Mouse (Mus musculus): Measurements from ENCODE around the gene Cc2d1a.

Gene Cc2d1a

DNA sequence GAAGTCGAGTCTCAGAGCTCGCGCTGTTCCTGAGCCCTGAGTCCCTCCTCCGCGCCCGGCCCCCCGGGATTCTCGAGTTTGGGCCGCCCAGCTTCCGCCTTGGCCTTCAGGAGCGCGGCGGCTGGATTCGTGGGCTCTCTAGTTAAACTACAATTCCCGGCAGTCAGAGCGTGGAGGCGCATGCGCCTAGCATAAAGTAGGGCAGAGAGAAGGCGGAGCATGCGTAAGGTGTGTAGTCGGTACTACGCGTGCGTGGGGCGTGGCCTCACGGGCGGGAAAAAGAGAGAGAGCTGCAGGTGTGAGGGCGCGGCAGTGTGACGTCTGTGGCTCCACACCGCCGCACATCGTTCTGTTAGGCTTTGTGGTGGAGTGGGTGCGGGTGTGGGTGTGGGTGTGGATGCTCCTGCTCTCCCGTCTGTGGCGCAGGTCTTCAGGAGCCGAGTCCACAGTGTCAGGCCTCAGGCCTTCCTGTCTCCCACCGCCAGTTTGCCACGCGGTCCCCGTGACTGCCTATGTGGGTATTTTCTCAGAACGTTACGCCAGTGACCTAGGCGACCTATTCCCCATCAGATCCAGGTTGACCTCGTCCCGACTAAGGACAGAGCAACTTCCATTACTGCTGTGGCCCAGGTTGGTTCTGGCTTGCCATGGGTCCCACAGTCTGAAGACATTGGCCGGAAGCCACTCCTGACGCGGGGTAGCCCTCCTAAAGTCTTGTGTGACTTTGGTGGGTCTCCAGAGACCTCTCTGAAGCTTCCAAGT, at the start of gene Cc2d1a, which contains the start of gene 4930432K21Rik:
Gene Cc2d1a, minus strand, starts transcription at position 168 of the 762 bp plus-strand sequence.
Gene 4930432K21Rik, plus strand, starts transcription at position 257 of the 762 bp plus-strand sequence.
- no peak for TF ChIP-seq GATA4 (IDR thresholded peaks at IDR 0.05; ENCODE audit: insufficient replicate concordance, low read length)

DNA sequence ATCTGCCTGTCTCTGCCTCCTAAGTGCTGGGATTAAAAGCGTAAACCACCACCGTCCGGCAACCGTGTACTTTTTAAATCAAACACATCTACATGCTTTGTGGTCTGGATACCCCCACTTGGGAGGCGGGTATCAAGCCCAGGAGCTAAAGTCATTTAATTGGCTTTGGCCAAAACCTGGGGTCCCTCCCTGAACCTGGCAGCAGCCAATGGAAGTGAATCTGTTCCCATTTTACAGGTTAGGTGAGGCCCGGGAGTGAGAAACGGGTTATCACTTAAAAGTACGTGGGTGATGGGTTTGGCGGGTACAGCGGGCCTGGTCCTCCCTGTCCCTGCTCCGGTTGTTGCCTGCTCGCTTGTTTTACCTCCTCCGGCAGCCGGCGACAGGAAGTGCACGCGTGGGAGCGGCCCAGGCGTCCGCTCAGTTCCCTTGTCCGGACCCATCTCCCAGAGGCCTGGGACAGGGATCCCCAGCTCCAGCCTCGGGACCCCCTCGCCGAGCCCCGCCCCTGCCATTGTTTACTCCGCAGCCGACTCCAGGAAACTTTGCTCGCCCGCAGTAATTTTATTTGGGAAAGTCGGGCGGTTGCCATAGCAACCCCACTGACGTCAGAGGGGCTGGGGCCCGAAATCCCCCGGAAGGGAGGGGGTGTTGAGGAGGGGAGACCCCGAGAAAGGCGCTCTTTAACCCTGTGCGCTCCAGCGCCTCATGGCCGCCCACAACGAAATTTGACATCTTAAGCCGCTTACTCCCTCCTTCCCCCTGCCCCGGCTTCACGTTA, 49.6 kb upstream of the Cc2d1a start:
- no peak for TF ChIP-seq GATA4 (IDR thresholded peaks at IDR 0.05; ENCODE audit: insufficient replicate concordance, low read length)

DNA sequence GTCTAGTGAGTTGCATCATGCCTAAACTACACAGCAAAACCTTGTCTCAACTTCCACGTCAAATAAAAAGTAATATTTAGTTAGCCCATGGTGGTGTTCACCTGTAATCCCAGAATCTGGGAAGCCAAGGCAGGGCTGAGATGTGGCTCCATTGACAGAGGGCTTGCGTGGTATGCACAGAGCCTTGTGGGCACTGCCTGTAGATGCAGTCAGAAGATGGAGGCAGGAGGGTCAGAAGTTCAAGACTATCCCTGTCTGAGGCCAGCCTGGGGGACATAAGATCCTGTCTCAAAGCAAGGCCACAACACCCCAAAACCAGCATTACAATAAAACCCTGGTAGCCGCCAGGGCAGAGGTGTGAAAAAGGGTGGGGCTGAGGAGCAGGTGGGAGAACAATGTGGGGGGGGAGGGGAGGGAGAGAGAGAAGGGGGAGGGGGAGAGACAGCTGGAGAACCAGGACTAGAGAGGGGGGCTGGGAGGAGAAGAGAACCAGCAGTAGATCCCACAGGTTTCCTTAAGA, 46.5 kb upstream of the Cc2d1a start:
- no peak for TF ChIP-seq GATA4 (IDR thresholded peaks at IDR 0.05; ENCODE audit: insufficient replicate concordance, low read length)

DNA sequence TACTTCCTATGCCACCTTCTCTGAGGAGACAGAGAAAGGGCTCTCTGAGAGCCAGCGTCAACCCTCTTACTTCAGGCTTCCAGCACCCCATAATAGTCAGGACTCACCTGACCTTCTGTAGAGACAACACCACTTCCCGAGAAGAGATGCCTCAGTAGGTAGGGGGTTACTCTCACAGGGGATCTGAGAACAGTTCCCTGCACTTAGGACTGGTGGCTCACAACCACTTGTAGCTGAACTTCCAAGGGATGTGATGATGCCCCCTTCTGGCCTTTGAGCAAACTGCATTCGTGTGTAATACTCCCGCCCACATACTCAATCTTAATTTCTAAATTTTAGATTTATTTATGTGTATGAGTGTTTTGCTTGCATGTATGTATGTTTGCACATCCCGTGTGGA, 45.8 kb upstream of the Cc2d1a start:
- no peak for TF ChIP-seq GATA4 (IDR thresholded peaks at IDR 0.05; ENCODE audit: insufficient replicate concordance, low read length)

DNA sequence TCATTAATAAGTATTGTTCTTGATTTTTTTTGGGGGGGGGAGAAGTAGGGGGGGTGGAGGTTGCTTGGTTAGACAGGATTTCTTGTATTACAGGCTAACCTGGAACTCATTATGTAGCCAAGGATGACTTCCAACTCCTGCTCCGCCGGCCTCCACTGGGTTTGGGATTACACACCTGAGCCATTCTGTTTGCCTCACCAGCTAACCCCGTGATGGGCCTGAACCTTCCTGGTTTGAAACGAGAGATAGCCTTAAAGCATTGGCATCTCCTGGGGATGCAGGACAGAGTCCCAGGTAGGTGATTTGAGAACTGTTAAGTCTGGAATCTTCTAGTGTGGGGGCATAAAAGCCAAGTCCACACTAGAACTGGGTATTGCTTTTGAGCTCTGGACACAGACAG, 45.4 kb upstream of the Cc2d1a start:
- no peak for TF ChIP-seq GATA4 (IDR thresholded peaks at IDR 0.05; ENCODE audit: insufficient replicate concordance, low read length)

DNA sequence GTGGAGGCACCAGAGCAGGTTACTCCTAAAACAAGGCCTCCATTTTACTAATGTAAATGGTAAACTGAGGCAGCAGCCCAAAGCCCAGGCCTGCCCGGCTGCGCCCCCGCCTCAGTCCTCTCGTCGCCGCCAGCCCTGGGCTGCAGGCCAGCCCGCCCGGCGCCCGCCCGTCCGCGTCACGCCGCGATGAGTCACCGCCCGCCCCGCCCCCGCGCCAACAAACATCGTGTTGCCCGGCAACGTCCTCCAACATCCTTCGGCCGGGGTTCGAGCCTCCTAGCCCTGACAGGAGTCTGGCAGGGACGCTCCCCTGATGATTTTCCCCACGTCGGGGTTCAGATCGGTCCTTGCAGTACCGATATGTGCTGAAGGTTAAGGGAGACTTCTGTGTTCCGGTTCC, 44.8 kb upstream of the Cc2d1a start:
- no peak for TF ChIP-seq GATA4 (IDR thresholded peaks at IDR 0.05; ENCODE audit: insufficient replicate concordance, low read length)

DNA sequence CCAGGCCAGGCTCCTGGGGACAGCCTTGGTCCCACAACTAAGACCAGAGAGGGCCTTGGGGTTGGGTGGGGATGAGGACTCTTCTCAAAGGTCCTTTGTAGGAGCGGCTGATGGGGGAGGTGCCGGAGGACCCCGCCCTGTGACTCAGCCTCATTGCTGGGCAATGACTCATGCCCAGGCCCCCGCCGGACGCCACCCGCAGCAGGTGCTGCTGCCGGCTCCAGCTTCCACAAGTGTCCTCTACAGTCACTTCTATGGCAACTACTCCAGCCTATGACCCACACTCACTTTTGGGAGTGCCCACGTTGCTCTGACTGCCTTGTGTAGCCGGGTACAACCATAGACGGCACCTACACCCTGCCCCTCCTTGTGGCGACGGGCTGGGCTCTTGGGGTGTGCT, 44.3 kb upstream of the Cc2d1a start:
- TF ChIP-seq GATA4 (IDR thresholded peaks at IDR 0.05; ENCODE audit: insufficient replicate concordance, low read length), result no peak

DNA sequence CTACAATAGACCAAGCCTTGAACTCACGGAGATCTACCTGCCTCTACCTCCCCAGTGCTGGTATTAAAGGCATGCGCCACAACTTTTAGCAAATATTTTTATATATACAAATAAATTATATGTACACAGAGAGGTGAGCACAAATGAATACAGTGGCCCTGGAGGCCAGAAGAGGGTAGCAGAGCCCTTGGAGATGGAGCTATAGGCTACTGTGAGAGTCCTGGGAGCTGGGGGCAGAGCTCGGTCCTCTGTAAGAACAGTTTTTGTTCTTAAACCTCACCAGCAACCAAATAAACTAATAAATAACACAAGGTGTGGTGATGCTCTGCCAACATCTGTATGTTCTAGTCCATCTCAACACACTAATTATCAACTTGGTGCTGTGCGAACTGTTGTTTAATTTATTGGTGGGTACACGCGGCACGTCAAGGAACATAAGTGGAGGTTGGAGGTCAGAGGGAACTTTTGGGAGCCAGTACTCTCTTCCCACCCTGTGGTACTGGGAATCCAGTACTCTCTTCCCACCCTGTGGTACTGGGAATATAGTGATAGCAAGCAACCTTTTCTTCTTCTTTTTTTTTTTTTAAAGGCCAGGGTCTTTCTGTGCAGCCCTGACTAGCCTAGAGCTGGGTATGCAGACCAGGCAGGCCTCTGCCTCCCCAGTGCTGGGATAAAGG, 42.6 kb upstream of the Cc2d1a start:
- TF ChIP-seq GATA4 (IDR thresholded peaks at IDR 0.05; ENCODE audit: insufficient replicate concordance, low read length), result no peak

DNA sequence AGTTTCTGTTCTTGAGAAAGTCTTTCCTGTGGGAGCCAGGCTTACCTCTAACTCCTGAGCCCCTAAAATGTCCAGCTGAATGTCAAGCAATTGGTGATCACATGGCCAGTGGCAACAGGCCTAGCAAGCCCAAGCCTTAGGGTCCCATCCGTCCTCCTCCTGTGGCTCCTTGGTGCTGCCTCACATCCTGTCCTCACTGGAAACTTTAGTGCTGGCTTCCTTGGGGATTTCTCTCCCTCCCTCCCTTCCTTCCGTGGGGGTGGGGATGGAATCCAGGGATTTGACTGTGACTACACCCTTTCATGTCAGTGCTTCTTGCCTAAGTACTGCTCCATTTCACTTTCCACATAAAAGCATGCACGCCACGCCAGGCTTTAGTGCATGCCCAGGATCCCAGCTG, 41.9 kb upstream of the Cc2d1a start:
- TF ChIP-seq GATA4 (IDR thresholded peaks at IDR 0.05; ENCODE audit: insufficient replicate concordance, low read length), result peak; percentile 17; the same call in 1 of the 2 replicates

DNA sequence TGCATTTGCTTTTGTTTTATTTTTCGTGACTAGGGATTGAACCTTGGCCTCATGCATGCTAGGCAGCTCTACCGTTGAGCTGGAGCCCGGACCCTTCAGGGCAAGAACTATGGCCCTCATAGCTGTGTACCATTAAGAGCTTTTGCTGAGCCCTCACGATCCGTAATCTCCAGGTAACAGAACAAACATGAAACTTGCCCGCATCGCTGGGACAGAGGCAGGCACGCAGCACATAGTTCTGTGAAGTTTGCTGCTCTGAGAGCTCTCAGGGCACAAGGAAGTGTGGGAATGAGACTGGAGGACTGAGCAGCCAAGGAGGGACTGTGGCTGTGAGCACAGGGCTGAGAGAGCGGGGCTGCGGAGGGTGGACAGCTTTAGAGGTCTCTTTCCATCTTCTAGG, 40.9 kb upstream of the Cc2d1a start:
- TF ChIP-seq GATA4 (IDR thresholded peaks at IDR 0.05; ENCODE audit: insufficient replicate concordance, low read length), result no peak

DNA sequence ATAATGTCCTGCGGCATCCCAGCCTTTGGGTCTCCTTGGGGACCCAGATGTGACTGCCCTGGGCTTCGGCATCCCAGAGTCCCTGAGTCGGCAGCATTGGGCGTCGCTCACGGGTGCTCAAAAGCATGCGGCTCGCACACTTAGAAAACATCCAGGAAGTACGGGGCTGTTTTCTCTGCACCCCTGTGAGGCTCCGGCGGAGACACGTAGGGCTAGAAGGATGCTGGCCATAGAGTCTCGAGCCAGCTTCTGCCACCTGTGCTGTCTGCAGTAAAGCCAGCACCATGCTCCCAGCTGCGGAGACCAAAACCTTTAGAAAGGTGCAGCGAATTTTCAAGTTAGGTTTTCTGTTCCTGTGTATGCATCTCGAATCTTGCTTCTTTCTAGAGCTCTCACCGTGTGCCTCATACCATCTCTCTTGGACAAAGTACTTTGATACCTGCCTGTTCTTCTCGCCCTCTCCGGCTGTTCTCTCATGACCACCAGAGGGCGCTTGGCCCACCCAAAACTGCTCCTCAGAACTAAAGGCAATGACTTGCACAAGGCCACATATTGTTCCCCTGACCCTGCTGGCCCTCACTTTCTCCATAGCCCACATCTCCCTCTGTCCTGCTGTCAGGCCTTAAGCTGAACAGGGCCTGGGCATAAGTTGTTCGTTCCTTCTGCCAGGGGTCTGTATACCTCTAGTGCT, 39.5 kb upstream of the Cc2d1a start:
- TF ChIP-seq GATA4 (IDR thresholded peaks at IDR 0.05; ENCODE audit: insufficient replicate concordance, low read length), result no peak

DNA sequence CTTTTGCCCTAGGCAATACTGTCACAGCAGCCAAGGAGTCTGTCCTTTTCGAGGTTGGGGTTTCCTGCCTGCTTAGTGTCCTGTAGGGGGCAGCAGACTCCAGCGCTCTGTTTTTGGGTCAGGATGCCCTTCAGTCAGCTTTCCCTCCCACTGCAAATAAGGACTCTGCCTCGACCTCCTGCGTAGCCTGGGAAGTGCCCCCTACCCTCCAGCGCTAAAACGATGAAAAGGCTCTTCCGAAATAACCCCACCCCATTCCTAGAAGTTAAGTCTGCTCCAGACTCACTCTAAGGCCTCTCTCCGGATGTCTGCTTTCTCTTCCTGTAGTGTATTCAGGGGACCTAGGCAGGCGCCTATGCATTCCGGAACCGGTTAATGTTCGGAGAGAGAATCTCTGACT, 38.8 kb upstream of the Cc2d1a start:
- no peak for TF ChIP-seq GATA4 (IDR thresholded peaks at IDR 0.05; ENCODE audit: insufficient replicate concordance, low read length)

DNA sequence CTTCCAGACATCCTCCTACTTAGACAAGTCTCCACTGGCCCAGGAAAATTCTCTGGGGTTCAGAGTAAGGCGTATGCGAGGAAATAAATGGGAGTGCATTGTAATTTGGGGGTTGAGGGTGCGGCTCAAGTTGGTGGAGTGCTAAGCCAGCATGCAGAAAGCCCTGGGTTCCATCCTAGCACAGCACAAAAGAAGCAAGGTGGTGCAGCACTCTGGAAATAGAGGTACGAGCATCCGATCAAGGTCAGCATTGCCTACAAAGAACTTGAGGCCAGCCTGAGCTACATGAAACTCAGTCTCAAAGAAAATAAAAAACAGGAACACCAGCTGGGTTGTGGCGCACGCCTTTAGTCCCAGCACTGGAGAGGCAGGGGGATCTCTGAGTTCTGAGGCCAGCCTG, 37.4 kb upstream of the Cc2d1a start, which contains the start of gene Nanos3:
Gene Nanos3, minus strand, starts transcription at position 101 of the 400 bp plus-strand sequence.
- TF ChIP-seq GATA4 (IDR thresholded peaks at IDR 0.05; ENCODE audit: insufficient replicate concordance, low read length), result no peak

DNA sequence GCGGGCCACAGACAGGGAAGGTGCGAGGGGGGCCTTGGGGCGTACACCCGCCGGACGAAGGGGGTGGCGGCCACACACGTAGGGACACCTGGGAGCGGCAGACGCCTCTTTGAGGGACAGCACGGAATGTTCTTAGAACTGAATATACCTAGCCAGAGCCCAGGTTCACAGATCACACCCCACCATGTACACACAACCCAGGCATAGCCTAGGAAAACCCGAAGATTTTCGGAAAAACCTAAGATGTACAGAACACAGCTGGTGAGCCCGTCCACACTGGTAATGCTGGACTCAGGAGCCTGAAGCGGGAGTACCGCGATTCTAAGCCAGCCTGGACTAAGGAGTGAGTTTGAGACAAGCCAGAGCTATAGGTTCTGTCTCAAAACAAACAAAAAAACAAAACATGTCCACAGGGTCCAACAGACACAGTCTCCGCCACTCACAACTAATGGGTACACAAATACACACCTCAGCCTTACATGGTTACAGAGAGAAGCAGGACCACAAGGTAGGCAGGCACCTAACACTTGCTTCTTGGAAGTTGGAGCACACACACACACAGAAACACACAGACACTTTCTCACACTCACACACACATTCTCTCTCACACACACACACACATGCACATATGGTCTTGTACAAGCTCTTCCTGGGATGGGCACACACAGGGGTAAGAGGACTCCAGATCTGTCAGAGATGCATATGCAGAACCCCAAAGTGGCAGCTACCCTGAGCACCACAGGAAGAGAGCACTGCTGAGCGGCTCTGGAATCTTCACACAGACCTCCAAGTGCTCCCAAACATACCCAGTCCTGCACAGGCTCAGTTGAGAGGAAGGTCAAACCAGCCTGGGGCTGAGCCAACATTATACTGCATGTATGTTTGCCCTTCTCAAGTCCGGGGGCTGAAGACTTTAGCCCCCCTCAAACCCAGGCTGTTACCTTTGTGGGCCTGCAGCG, 36.6 kb upstream of the Cc2d1a start:
- TF ChIP-seq GATA4 (IDR thresholded peaks at IDR 0.05; ENCODE audit: insufficient replicate concordance, low read length), result no peak
